Mouse (Mus musculus) intestine, embryonic 14.5 days (tissue): Measurements from ENCODE around the gene P4ha2. TPM values are rescaled to one million over a fixed set of nuclear protein-coding genes. Genes with fewer than 3 reads are reported as not detected.

ENCODE experiments used
- ATAC-seq: fragments of 200-750 bp; cut with Nextera tagmentation; replicated peaks from 2 replicates; pipeline ENCODE4 v1.8.0; 2017; ENCODE audit warnings: low read depth, moderate number of reproducible peaks, moderate TSS enrichment, moderate library complexity; ENCODE audit not compliant: low FRiP score, low TSS enrichment
- DNase-seq: peaks from one replicate; pipeline ENCODE4 v3.0.0-alpha.2; 2018; ENCODE audit warnings: low spot score
- H3K27ac ChIP-seq: fragments of 300-500 bp; sonication (generic); 2 replicates; pipeline ENCODE4 v1.5.1; 2014; ENCODE audit warnings: low read depth, mild to moderate bottlenecking, control low read depth
- H3K27me3 ChIP-seq: fragments of 300-500 bp; sonication (generic); replicated peaks from 2 replicates; pipeline ENCODE4 v1.6.1; 2014; ENCODE audit warnings: low read length, control low read depth; ENCODE audit not compliant: control insufficient read depth, insufficient read depth
- H3K36me3 ChIP-seq: fragments of 300-500 bp; sonication (generic); 2 replicates; pipeline ENCODE4 v1.6.1; 2014; ENCODE audit warnings: low read length, control low read depth; ENCODE audit not compliant: control insufficient read depth, insufficient read depth
- H3K4me1 ChIP-seq: fragments of 300-500 bp; sonication (generic); replicated peaks from 2 replicates; pipeline ENCODE4 v1.6.1; 2014; ENCODE audit warnings: low read length, control low read depth, mixed read lengths; ENCODE audit not compliant: control insufficient read depth, insufficient read depth
- H3K4me2 ChIP-seq: fragments of 300-500 bp; sonication (generic); 2 replicates; pipeline ENCODE4 v1.6.1; 2014; ENCODE audit warnings: low read length
- H3K4me3 ChIP-seq: fragments of 300-500 bp; sonication (generic); 2 replicates; pipeline ENCODE4 v1.5.1; 2014; ENCODE audit warnings: low read depth, low read length, control low read depth, mixed read lengths
- H3K9ac ChIP-seq: fragments of 300-500 bp; sonication (generic); 2 replicates; pipeline ENCODE4 v1.6.1; 2014; ENCODE audit warnings: mild to moderate bottlenecking, low read length
- H3K9me3 ChIP-seq: fragments of 300-500 bp; sonication (generic); 2 replicates; pipeline ENCODE4 v1.6.1; 2016; ENCODE audit warnings: low read length, control low read depth; ENCODE audit not compliant: control insufficient read depth
- WGBS: fragments of 180-500 bp; shearing (Covaris S2); extraction: QIAGEN DNeasy Blood & Tissue Kit; methylation state at CpG from one replicate; pipeline ENCODE4 v1.1.7; 2014; 5-methylcytosine and 5-hydroxymethylcytosine counted together
- polyA plus RNA-seq: library from polyadenylated mRNA; unstranded; fragments of >200 nt; fragmentation: Nextera tagmentation; extraction: Ambion mirVana; gene quantifications from 2 replicates; pipeline ENCODE4 v1.2.1, GENCODE M21; 2014

P4ha2 gene
- polyA plus RNA-seq, 1 experiment from 2014 or later = 38.7 TPM

- Histone ChIP-seq H3K27me3 (no peaks in the 10 kb centered on the region), H3K27ac (no peak overlapping the region), H3K9me3 (no peaks in the 10 kb centered on the region), H3K36me3 (no peaks in the 10 kb centered on the region), H3K4me3 (no peak overlapping the region), H3K4me2 (no peak overlapping the region), H3K4me1 (0 out of 2 replicates have a peak, but pooled peaks cover 2% of the 10 kb centered on the region), H3K9ac (no peak overlapping the region)
- WGBS = 67% methylated on average over 2 of the region's 2 CpGs
- ATAC-seq (no peak), DNase-seq (no peak)
Observed at GRCm38 (mm10) chr11:54160920-54161319, 61.0 kb downstream of the P4ha2 start.

- Histone ChIP-seq H3K36me3 (no peaks in the 10 kb centered on the region), H3K9me3 (no peaks in the 10 kb centered on the region), H3K4me3 (no peak overlapping the region), H3K27ac (no peak overlapping the region), H3K27me3 (no peaks in the 10 kb centered on the region), H3K4me1 (0 out of 2 replicates have a peak, but pooled peaks cover 2% of the 10 kb centered on the region), H3K9ac (no peak overlapping the region), H3K4me2 (no peak overlapping the region)
- ATAC-seq (no peak), DNase-seq (no peak)
- WGBS = 83% methylated on average over 2 of the region's 2 CpGs
Observed at GRCm38 (mm10) chr11:54161514-54161913, 61.6 kb downstream of the P4ha2 start.

- WGBS = 8% methylated on average over 1 of the region's 1 CpGs
- no peak overlapping the region for H3K27ac ChIP-seq
- H3K27me3 ChIP-seq = no peaks in the 10 kb centered on the region
- H3K9ac ChIP-seq = no peak overlapping the region
- 0 out of 2 replicates have a peak, but pooled peaks cover 2% of the 10 kb centered on the region for H3K4me1 ChIP-seq
- H3K4me2 ChIP-seq = no peak overlapping the region
- H3K9me3 ChIP-seq = no peaks in the 10 kb centered on the region
- peak; percentile 70 for ATAC-seq
- H3K4me3 ChIP-seq = no peak overlapping the region
- no peaks in the 10 kb centered on the region for H3K36me3 ChIP-seq
- DNase-seq = peak; percentile 54
Observed at GRCm38 (mm10) chr11:54162968-54163367, 63.1 kb downstream of the P4ha2 start.

GRCm38 (mm10) chr11:54169432-54170295 is 69.8 kb downstream of the P4ha2 start:
- Histone ChIP-seq H3K4me3 (no peak overlapping the region), H3K9me3 (no peaks in the 10 kb centered on the region), H3K4me2 (no peak overlapping the region), H3K9ac (no peak overlapping the region), H3K4me1 (no peaks in the 10 kb centered on the region), H3K36me3 (no peaks in the 10 kb centered on the region), H3K27ac (no peak overlapping the region), H3K27me3 (no peaks in the 10 kb centered on the region)
- ATAC-seq = no peak
- DNase-seq = no peak
- WGBS = 60% methylated on average over 3 of the region's 3 CpGs

GRCm38 (mm10) chr11:54171175-54171574 is 71.3 kb downstream of the P4ha2 start:
- no peaks in the 10 kb centered on the region for H3K36me3 ChIP-seq
- H3K9ac ChIP-seq = no peak overlapping the region
- ATAC-seq (no peak), DNase-seq (no peak)
- no peak overlapping the region for H3K4me2 ChIP-seq
- H3K27me3 ChIP-seq = no peaks in the 10 kb centered on the region
- 68% methylated on average over 2 of the region's 2 CpGs for whole genome bisulfite sequencing
- H3K4me1 ChIP-seq = no peaks in the 10 kb centered on the region
- H3K27ac ChIP-seq = no peak overlapping the region
- H3K9me3 ChIP-seq = no peaks in the 10 kb centered on the region
- no peak overlapping the region for H3K4me3 ChIP-seq

GRCm38 (mm10) chr11:54174226-54174625 is 74.3 kb downstream of the P4ha2 start:
- no peak overlapping the region for H3K27ac ChIP-seq
- 93% methylated on average over 4 of the region's 4 CpGs for WGBS
- H3K4me2 ChIP-seq = no peak overlapping the region
- no peaks in the 10 kb centered on the region for H3K9me3 ChIP-seq
- H3K9ac ChIP-seq = no peak overlapping the region
- no peaks in the 10 kb centered on the region for H3K36me3 ChIP-seq
- H3K27me3 ChIP-seq = no peaks in the 10 kb centered on the region
- no peak for ATAC-seq
- no peaks in the 10 kb centered on the region for H3K4me1 ChIP-seq
- DNase-seq = no peak
- no peak overlapping the region for H3K4me3 ChIP-seq

GRCm38 (mm10) chr11:54174877-54175276 is 75.0 kb downstream of the P4ha2 start:
- Histone ChIP-seq H3K36me3 (no peaks in the 10 kb centered on the region), H3K4me3 (no peak overlapping the region), H3K9ac (no peak overlapping the region), H3K9me3 (no peaks in the 10 kb centered on the region), H3K4me1 (no peaks in the 10 kb centered on the region), H3K27me3 (no peaks in the 10 kb centered on the region), H3K27ac (no peak overlapping the region), H3K4me2 (no peak overlapping the region)
- ATAC-seq (no peak), DNase-seq (no peak)
- WGBS = 60% methylated on average over 2 of the region's 2 CpGs
